In the genomic region with DNA sequence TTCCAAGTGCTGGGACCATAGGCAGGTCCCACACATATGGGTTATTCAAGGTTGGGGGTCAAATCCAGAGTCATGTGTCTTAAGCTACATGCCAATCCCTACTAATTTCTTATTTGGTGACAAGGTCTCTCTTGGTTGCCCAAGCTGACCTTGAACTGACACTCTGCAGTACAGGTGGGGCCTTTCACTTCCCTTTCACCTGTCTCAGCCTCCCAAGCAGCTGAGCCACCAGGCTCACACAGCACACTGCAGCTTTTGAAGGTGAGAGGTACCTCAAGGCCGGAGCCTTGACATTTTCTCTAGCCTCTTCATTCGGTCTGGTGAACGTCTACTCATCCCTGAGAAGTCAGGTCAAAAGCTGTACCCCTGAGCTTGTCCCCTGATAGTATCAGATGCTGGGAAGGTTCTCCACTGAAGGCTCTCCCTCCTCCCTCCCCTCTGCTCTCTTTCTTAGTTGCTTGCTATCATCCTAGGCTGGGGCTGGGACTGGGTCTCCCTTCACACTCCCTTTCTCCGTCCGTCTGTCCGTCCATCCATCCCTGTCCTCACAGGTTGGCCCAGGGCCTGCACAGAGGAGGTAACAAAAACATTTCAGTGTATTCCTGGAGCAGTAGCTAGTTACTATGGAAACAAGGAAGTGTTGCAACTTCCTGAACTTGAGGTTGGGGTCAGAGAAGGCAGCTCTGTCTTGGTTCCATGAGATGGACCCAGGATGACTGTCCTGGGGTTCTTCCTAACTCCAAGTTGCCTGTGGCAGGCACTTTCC, we compare ENCODE assay signal across 8 mouse cellular contexts. TPM values are rescaled to one million over a fixed set of nuclear protein-coding genes. Genes with fewer than 3 reads are reported as not detected.
DNase-seq lines count a peak whose midpoint lies in the region; ATAC-seq and TF ChIP-seq lines count a peak whose summit lies in the region.

No protein-coding gene starts in this region.

- H3K4me2 ChIP-seq in kidney, embryonic 15.5 days, result no peak overlapping the region
- no peak overlapping the region for H3K4me2 ChIP-seq in hindbrain, embryonic 12.5 days (replicated peaks)

- 34% methylated on average over 6 of the region's 6 CpGs for WGBS in kidney, embryonic 15.5 days
- WGBS in hindbrain, embryonic 12.5 days, result 81% methylated on average over 6 of the region's 6 CpGs

- peaks cover 100% of the 10 kb centered on the region for H3K4me1 ChIP-seq in kidney, embryonic 15.5 days
- peaks cover 100% of the 10 kb centered on the region for H3K4me1 ChIP-seq in hindbrain, embryonic 12.5 days

- no peaks in the 10 kb centered on the region for H3K36me3 ChIP-seq in kidney, embryonic 15.5 days
- H3K36me3 ChIP-seq in hindbrain, embryonic 12.5 days, result no peaks in the 10 kb centered on the region

- no peaks in the 10 kb centered on the region for H3K27me3 ChIP-seq in kidney, embryonic 15.5 days
- no peaks in the 10 kb centered on the region for H3K27me3 ChIP-seq in hindbrain, embryonic 12.5 days

- intact Hi-C loops in left cerebral cortex, adult 2 months (cut with DNase I), result no loop called here
- intact Hi-C loops in left cerebral cortex, postnatal 25 days (cut with DNase I), result no loop called here

- no peak overlapping the region for H3K4me3 ChIP-seq in left cerebral cortex, adult 2 months
- H3K4me3 ChIP-seq in kidney, embryonic 15.5 days (replicated peaks), result no peak overlapping the region
- no peak overlapping the region for H3K4me3 ChIP-seq in hindbrain, embryonic 12.5 days

- H3K9me3 ChIP-seq in kidney, embryonic 15.5 days (replicated peaks), result no peaks in the 10 kb centered on the region
- H3K9me3 ChIP-seq in hindbrain, embryonic 12.5 days (replicated peaks), result no peaks in the 10 kb centered on the region

- no peak overlapping the region for H3K9ac ChIP-seq in kidney, embryonic 15.5 days
- no peak overlapping the region for H3K9ac ChIP-seq in hindbrain, embryonic 12.5 days

- H3K27ac ChIP-seq in left cerebral cortex, adult 2 months, result 0 out of 2 replicates have a peak overlapping the region, but pooled peaks have one; percentile 36
- H3K27ac ChIP-seq in kidney, embryonic 15.5 days, result peak overlapping the region; percentile 89
- H3K27ac ChIP-seq in hindbrain, embryonic 12.5 days, result no peak overlapping the region

- no peak for TF ChIP-seq CTCF in left cerebral cortex, adult 2 months (IDR thresholded peaks at IDR 0.05)

- peak; percentile 30; the same call in 1 of the 2 replicates for ATAC-seq in common myeloid progenitor, adult 5-6 weeks (replicated peaks; ENCODE audit: low read depth, poor library complexity, severe bottlenecking)
- ATAC-seq in kidney, embryonic 15.5 days (replicated peaks; ENCODE audit: low FRiP score), result no peak
- peak; percentile 58 for ATAC-seq in megakaryocyte, adult 5-6 weeks (ENCODE audit: poor library complexity, severe bottlenecking)
- ATAC-seq in hindbrain, embryonic 12.5 days (ENCODE audit: low FRiP score), result no peak

- DNase-seq in left cerebral cortex, adult 2 months (ENCODE audit: extremely low spot score in 1 of 2, low spot score in 2 of 2), result no peak
- DNase-seq in left cerebral cortex, postnatal 25 days (ENCODE audit: low spot score in 2 of 2), result no peak
- no peak for DNase-seq in ovary, postnatal 14 days (ENCODE audit: low spot score)
- no peak for DNase-seq in natural killer cell, adult 2 months (ENCODE audit: low spot score in 2 of 2)

RNA-seq across cellular contexts. Expression of gene Zmiz1, which starts 13.3 kb away (rescaled TPM):
- 100 to 1,000 TPM; 106 to 107 TPM for total RNA-seq in left cerebral cortex, adult 2 months (2021)
- total RNA-seq in left cerebral cortex, postnatal 25 days (2021), result 10 to 100 TPM; 85.1 to 95.2 TPM
- 15.7 and 23.1 TPM in 2 replicates for total RNA-seq in common myeloid progenitor, adult 5-6 weeks (2017)
- 41.8 and 47.3 TPM in 2 replicates for polyA plus RNA-seq in kidney, embryonic 15.5 days (2015; fragmentation: Nextera tagmentation; extraction: Ambion mirVana)
- 88.9 and 90.1 TPM in 2 replicates for total RNA-seq in megakaryocyte, adult 5-6 weeks (2015)
- total RNA-seq in megakaryocyte, adult 5-6 weeks (2017), result 11.4 and 15.6 TPM in 2 replicates
- 66.5 and 69.4 TPM in 2 replicates for polyA plus RNA-seq in hindbrain, embryonic 12.5 days (2016; fragmentation: Nextera tagmentation; extraction: Ambion mirVana)

Comparison
In these comparisons a context has a peak if more than half of its experiments do, and no peak if none do; other contexts are left out.
1. ATAC-seq: peak in common myeloid progenitor, adult 5-6 weeks (single experiment) and megakaryocyte, adult 5-6 weeks (single experiment); none in kidney, embryonic 15.5 days (single experiment) and hindbrain, embryonic 12.5 days (single experiment).